Mouse (Mus musculus): ENCODE measurements at regions not wholly inside any gene's neighbourhood (a gene's known extent, or its start where the extent isn't known, plus 50 kb on each side); places are given as distances from the start of the nearest gene placed in this dataset.
A peak's percentile ranks its signal among the peaks of the same experiment; 100 is the strongest.

- no peak for DNase-seq (ENCODE audit: low spot score in 2 of 2)
Measured at GRCm38 (mm10) chr8:29274668-29275067, 1827.2 kb downstream of the Poteg start.

DNA sequence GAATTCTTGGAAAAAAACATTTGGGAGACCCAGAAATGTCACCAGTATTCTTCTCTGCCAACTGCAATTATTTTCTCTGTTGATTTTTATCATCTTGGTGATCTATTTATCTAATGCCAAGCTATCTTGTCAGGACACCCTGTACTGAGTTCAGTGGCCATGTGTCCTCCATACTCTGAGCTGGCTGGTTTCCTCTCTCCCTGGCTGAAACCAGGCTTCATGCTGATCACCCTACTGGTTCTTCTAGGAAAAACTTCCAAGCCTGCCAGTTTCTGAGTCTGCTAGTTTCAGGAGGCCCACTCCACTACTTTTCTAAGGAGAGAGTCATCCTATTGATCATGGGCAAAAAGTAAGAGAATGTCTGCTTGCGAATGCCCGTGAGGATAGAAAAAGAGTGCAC lies 1831.2 kb downstream of the Poteg start:
- DNase-seq (ENCODE audit: low spot score in 2 of 2): no peak

DNA sequence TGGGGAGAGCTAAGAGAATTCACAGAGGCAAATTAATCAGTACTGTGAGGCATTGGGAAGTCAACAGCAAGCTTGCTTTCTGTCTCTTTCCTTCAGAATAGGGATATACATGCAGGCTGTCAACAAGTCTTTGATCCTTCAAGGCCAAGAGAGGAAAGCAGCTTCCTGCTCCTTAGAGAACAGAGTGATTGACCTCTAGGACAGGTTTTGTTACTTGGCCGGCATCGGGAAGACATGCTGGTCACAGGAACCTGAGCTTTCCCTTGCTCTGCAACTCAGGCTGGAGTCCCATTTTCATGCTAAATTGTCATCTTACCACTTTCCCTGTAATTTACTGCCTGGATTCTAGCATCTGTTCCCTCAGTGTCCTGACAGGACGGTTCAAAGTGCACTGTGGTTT lies 1831.8 kb downstream of the Poteg start:
- no peak for DNase-seq (ENCODE audit: low spot score in 2 of 2)

GRCm38 (mm10) chr8:29290386-29290785 lies 1842.9 kb downstream of the Poteg start:
- DNase-seq (ENCODE audit: low spot score in 2 of 2): peak; percentile 8

All from left cerebral cortex, adult 8-10 months (tissue).